17 mouse cellular contexts compared by ENCODE assay signal in the genomic region with DNA sequence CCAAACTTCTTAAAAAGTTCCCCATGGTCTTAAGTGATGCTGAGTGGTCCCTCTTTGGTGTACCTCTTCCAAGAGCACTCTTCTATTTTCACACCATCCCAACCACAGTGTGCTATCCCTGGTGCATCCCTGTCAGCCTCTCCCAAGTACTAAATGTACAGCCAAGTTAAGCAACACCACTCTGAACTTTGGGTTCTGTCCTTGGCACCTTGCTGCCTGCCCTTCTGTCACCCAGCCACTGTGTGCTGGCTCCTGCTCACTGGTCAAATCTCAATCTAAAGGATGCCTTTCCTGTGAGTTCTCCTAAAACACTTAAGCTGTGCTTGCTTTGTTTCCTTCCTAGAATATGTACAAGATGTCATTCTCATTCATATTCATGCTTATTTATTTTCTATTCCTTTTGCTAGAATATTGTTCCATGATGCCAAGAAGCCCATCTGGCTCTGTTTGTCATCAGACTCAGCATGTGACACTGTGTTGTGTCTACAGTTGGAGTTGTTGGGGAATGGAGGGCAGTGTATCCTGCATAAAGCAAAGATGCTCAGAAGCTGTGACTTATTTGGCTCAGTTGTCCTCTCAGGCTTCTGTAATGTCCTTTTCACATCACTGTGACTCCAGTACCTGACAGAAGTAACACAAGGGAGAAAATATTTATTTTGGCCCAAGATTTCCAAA.
A peak's percentile ranks its signal among the peaks of the same experiment; 100 is the strongest.
DNase-seq lines count a peak whose midpoint lies in the region; ATAC-seq and TF ChIP-seq lines count a peak whose summit lies in the region.
"Had no signal": no experiment of that assay in that cellular context is flagged by ENCODE, and none has a peak within 500 bp of the region (broad histone marks: within the 10 kb centered on the region; RNA-seq: fewer than 3 reads in every experiment).

No protein-coding gene starts in this region.

- H3K27ac ChIP-seq in cerebellum, adult 2 months (ENCODE audit: insufficient read depth, low read length) = no peak overlapping the region
- H3K27ac ChIP-seq in hindbrain, embryonic 16.5 days (ENCODE audit: low read depth, low read length) = no peak overlapping the region
- H3K27ac ChIP-seq: embryonic facial prominence, embryonic 13.5 days; hindbrain, embryonic 13.5 days; limb, embryonic 10.5 days; liver, embryonic 13.5 days; midbrain, embryonic 15.5 days had no signal

- DNase-seq in cerebellum, adult 2 months = peak; percentile 17 to 39
- no peak for DNase-seq in cerebellum, adult 9-11 months
- DNase-seq in layer of hippocampus, adult 11-12 months (ENCODE audit: low spot score) = peak; percentile 48
- DNase-seq in layer of hippocampus, postnatal 10 days (ENCODE audit: low spot score in 2 of 2) = no peak
- DNase-seq in cerebellum, postnatal 10 days = peak; percentile 9 to 28
- peak; percentile 48 for DNase-seq in layer of hippocampus, adult 9-11 months
- DNase-seq in gastrocnemius, adult 18-20 months (ENCODE audit: low spot score) = no peak
- DNase-seq: adrenal gland, adult 2 months; gastrocnemius, postnatal 10 days; liver, embryonic 13.5 days; thymus, adult 18-20 months had no signal

- no peaks in the 10 kb centered on the region for H3K36me3 ChIP-seq in hindbrain, embryonic 16.5 days (ENCODE audit: control insufficient read depth, insufficient read depth, low read length)
- H3K36me3 ChIP-seq: embryonic facial prominence, embryonic 13.5 days; hindbrain, embryonic 13.5 days; limb, embryonic 10.5 days; liver, embryonic 13.5 days; midbrain, embryonic 15.5 days had no signal

- H3K4me3 ChIP-seq in cerebellum, adult 2 months (replicated peaks; ENCODE audit: insufficient read depth, low read depth, low read length) = no peak overlapping the region
- no peak overlapping the region for H3K4me3 ChIP-seq in hindbrain, embryonic 16.5 days (ENCODE audit: low read length)
- H3K4me3 ChIP-seq: embryonic facial prominence, embryonic 13.5 days; hindbrain, embryonic 13.5 days; limb, embryonic 10.5 days; liver, embryonic 13.5 days; midbrain, embryonic 15.5 days had no signal

- H3K9ac ChIP-seq in hindbrain, embryonic 16.5 days (ENCODE audit: low read depth, low read length) = no peak overlapping the region
- H3K9ac ChIP-seq: embryonic facial prominence, embryonic 13.5 days; hindbrain, embryonic 13.5 days; liver, embryonic 13.5 days; midbrain, embryonic 15.5 days had no signal

- no peaks in the 10 kb centered on the region; the same call in 1 of the 2 replicates for H3K9me3 ChIP-seq in hindbrain, embryonic 16.5 days (ENCODE audit: control insufficient read depth, low read length)
- H3K9me3 ChIP-seq: embryonic facial prominence, embryonic 13.5 days; limb, embryonic 10.5 days; midbrain, embryonic 15.5 days had no signal

- no peak overlapping the region for H3K4me2 ChIP-seq in hindbrain, embryonic 16.5 days (ENCODE audit: low read length)
- H3K4me2 ChIP-seq: embryonic facial prominence, embryonic 13.5 days; hindbrain, embryonic 13.5 days; liver, embryonic 13.5 days; midbrain, embryonic 15.5 days had no signal

- no peak for TF ChIP-seq POLR2A in cerebellum, adult 2 months (IDR thresholded peaks at IDR 0.05; ENCODE audit: borderline replicate concordance, insufficient read depth, low read length)

- no peak for TF ChIP-seq CTCF in cerebellum, adult 2 months (IDR thresholded peaks at IDR 0.05; ENCODE audit: borderline replicate concordance, insufficient read depth, low read depth, low read length)

- H3K4me1 ChIP-seq in cerebellum, adult 2 months (ENCODE audit: control insufficient read depth, insufficient read depth, low read length) = peaks cover 6% of the 10 kb centered on the region; the same call in 1 of the 2 replicates
- H3K4me1 ChIP-seq in hindbrain, embryonic 16.5 days (ENCODE audit: control insufficient read depth, insufficient read depth, low read depth, low read length) = no peaks in the 10 kb centered on the region
- H3K4me1 ChIP-seq: embryonic facial prominence, embryonic 13.5 days; hindbrain, embryonic 13.5 days; limb, embryonic 10.5 days; liver, embryonic 13.5 days; midbrain, embryonic 15.5 days had no signal

- H3K27me3 ChIP-seq in cerebellum, adult 2 months (ENCODE audit: control insufficient read depth, insufficient read depth, low read length) = no peaks in the 10 kb centered on the region
- no peaks in the 10 kb centered on the region for H3K27me3 ChIP-seq in hindbrain, embryonic 16.5 days (replicated peaks; ENCODE audit: control insufficient read depth, insufficient read depth, low read length)
- H3K27me3 ChIP-seq: embryonic facial prominence, embryonic 13.5 days; hindbrain, embryonic 13.5 days; liver, embryonic 13.5 days; midbrain, embryonic 15.5 days had no signal

- ATAC-seq in hindbrain, embryonic 16.5 days = no peak
- ATAC-seq: intestine, embryonic 16.5 days; midbrain, embryonic 15.5 days had no signal

Comparison
In these comparisons a context has a peak if more than half of its experiments do, and no peak if none do; other contexts are left out.
1. DNase-seq: peak in cerebellum, adult 2 months (2 of 2), layer of hippocampus, adult 11-12 months (single experiment), cerebellum, postnatal 10 days (2 of 2) and layer of hippocampus, adult 9-11 months (single experiment); none in cerebellum, adult 9-11 months (single experiment), layer of hippocampus, postnatal 10 days (0 of 2) and gastrocnemius, adult 18-20 months (single experiment).